Mouse (Mus musculus): ENCODE data around the gene Atp2a2. TPM values are rescaled to one million over a fixed set of nuclear protein-coding genes. Genes with fewer than 3 reads are reported as not detected.

Gene Atp2a2
- total and polyA plus RNA-seq, 3 experiments, result 39.8 to 74.4 (median 73.6) TPM

GRCm38 (mm10) chr5:122524244-122524643 is 22.2 kb upstream of the Atp2a2 start:
- ATAC-seq (ENCODE audit: extremely low read depth, insufficient number of reproducible peaks, low FRiP score, poor library complexity, severe bottlenecking) (no peak), DNase-seq (ENCODE audit: low spot score) (no peak)
- Histone ChIP-seq H3K36me3 (replicated peaks) (no peaks in the 10 kb centered on the region), H3K4me3 (ENCODE audit: low read depth, low read length) (no peak overlapping the region), H3K4me1 (ENCODE audit: insufficient read depth, low read depth, low read length) (no peaks in the 10 kb centered on the region), H3K27me3 (ENCODE audit: insufficient read depth, low read length) (peaks cover 61% of the 10 kb centered on the region), H3K9me3 (replicated peaks) (no peaks in the 10 kb centered on the region)
- TF ChIP-seq GATA2 (IDR thresholded peaks at IDR 0.05; ENCODE audit: borderline replicate concordance, low read depth, low read length) (no peak), CTCF (IDR thresholded peaks at IDR 0.05; ENCODE audit: low read depth, low read length) (no peak), TAL1 (conservative IDR thresholded peaks at IDR 0.05; ENCODE audit: low read depth, low read length) (no peak), POLR2AphosphoS5 (IDR thresholded peaks at IDR 0.05; ENCODE audit: insufficient replicate concordance, low read depth, low read length) (no peak), GATA1 (IDR thresholded peaks at IDR 0.05; ENCODE audit: borderline replicate concordance, low read length) (no peak)

DNA sequence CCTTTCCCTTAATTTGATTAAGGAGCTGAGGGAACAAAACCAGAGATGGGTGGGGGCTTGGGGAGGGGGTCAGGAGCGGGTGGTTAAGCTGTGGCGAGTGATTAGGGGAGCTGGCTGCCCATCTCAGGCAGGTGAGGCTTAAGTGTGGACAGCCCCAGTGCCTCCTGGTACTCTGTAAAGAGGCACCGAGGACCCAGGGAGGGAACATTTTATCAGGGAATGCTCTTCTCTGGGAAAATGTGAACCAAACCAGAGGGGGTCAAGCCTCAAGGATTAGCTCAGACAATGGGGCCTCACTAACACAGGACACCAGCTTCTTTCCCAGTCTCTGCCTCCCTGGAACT is 19.1 kb upstream of the Atp2a2 start:
- DNase-seq (ENCODE audit: low spot score), result no peak
- TF ChIP-seq GATA2 (IDR thresholded peaks at IDR 0.05; ENCODE audit: borderline replicate concordance, low read depth, low read length), result no peak
- no peak for TF ChIP-seq GATA1 (IDR thresholded peaks at IDR 0.05; ENCODE audit: borderline replicate concordance, low read length)
- H3K4me1 ChIP-seq (ENCODE audit: insufficient read depth, low read depth, low read length), result peaks cover 6% of the 10 kb centered on the region
- H3K4me3 ChIP-seq (ENCODE audit: low read depth, low read length), result no peak overlapping the region
- H3K9me3 ChIP-seq (replicated peaks), result no peaks in the 10 kb centered on the region
- no peak for ATAC-seq (ENCODE audit: extremely low read depth, insufficient number of reproducible peaks, low FRiP score, poor library complexity, severe bottlenecking)
- peaks cover 73% of the 10 kb centered on the region for H3K27me3 ChIP-seq (ENCODE audit: insufficient read depth, low read length)
- H3K36me3 ChIP-seq (replicated peaks), result no peaks in the 10 kb centered on the region

DNA sequence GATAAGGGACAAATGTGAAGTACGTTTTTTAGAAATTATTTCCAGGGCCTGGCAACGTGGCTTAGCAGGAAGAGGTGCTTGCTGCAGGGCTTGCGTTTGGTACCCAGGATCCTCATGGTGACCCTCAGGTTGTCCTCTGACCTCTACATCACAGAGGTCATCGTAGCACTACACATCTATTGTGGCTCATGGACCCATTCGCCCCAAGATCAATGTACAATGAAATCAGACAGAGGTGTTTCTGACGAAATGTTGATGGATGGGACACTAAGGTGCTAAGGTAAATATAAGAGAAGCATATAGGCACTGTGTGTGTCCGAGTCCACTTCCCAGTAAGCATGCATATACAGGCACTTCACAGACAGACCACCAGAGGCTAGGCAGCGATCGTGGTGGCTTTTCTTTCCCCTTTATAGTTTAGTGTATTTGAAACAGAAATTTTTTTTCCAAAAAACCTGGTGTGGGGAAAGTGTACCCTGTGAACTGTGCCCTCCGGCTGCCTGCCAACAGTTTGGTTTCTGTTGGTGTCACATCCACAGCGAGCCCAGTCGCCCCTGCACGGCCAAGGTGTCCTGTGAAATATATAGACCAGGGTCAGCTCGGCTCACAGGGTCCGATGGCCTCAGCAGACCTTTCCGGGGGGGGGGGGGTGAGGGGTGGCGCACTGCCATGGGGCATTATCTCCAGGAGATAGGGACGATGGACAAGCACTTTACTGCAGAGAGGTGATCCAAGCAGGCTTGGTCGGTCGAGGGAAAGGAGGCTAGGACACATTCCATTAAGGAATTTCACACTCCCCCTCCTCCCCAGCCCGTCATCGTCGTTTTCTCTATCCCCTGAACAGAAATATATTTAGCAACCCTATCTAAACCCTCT is 18.5 kb upstream of the Atp2a2 start:
- no peak for ATAC-seq (ENCODE audit: extremely low read depth, insufficient number of reproducible peaks, low FRiP score, poor library complexity, severe bottlenecking)
- TF ChIP-seq GATA1 (IDR thresholded peaks at IDR 0.05; ENCODE audit: borderline replicate concordance, low read length) (no peak), CTCF (IDR thresholded peaks at IDR 0.05; ENCODE audit: low read depth, low read length) (no peak), TAL1 (conservative IDR thresholded peaks at IDR 0.05; ENCODE audit: low read depth, low read length) (no peak)
- no peaks in the 10 kb centered on the region for H3K36me3 ChIP-seq (replicated peaks)
- H3K9me3 ChIP-seq (replicated peaks), result no peaks in the 10 kb centered on the region
- no peak overlapping the region for H3K4me3 ChIP-seq (ENCODE audit: low read depth, low read length)
- H3K27me3 ChIP-seq (ENCODE audit: insufficient read depth, low read length), result peaks cover 70% of the 10 kb centered on the region
- no peak for DNase-seq (ENCODE audit: low spot score)
- H3K4me1 ChIP-seq (ENCODE audit: insufficient read depth, low read depth, low read length), result peaks cover 8% of the 10 kb centered on the region

DNA sequence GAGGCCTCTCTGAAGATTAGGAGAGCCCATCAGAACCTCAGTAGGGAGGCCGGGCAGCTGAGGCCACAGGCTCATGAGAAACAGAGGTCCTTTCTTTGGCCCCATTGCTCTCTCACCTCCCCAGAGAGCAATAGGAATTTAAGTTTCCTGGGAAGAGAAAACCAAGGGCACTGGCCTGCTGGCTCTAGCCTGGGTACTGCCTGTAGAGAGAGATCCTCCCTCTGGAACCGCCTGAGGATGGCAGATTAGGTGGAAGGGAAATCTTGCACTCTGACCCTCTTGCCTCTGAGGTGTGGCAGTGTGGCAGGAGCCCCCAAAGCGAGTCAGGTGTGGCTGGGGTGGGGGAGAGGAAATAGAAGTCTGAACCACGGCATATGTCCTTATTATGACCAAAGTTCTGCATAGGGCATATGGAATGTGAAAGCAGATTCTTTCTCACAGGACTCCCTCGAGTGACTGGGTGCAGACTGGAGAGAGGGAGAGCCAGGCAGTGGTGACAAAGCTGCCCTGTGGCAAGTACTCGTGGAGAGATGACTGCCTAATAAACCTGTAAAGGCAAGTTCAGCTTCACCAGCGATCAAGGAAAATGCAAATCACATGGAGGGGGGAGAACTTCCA is 17.1 kb upstream of the Atp2a2 start:
- ATAC-seq (ENCODE audit: extremely low read depth, insufficient number of reproducible peaks, low FRiP score, poor library complexity, severe bottlenecking), result no peak
- peaks cover 60% of the 10 kb centered on the region for H3K27me3 ChIP-seq (ENCODE audit: insufficient read depth, low read length)

GRCm38 (mm10) chr5:122518247-122518646 is 16.2 kb upstream of the Atp2a2 start:
- DNase-seq (ENCODE audit: low spot score) (no peak), ATAC-seq (ENCODE audit: extremely low read depth, insufficient number of reproducible peaks, low FRiP score, poor library complexity, severe bottlenecking) (no peak)
- no peaks in the 10 kb centered on the region for H3K9me3 ChIP-seq (replicated peaks)
- no peaks in the 10 kb centered on the region for H3K36me3 ChIP-seq (replicated peaks)
- H3K4me3 ChIP-seq (ENCODE audit: low read depth, low read length), result no peak overlapping the region
- TF ChIP-seq CTCF (IDR thresholded peaks at IDR 0.05; ENCODE audit: low read depth, low read length) (no peak), GATA1 (IDR thresholded peaks at IDR 0.05; ENCODE audit: borderline replicate concordance, low read length) (no peak), GATA2 (IDR thresholded peaks at IDR 0.05; ENCODE audit: borderline replicate concordance, low read depth, low read length) (no peak), POLR2AphosphoS5 (IDR thresholded peaks at IDR 0.05; ENCODE audit: insufficient replicate concordance, low read depth, low read length) (no peak), TAL1 (conservative IDR thresholded peaks at IDR 0.05; ENCODE audit: low read depth, low read length) (no peak)
- peaks cover 52% of the 10 kb centered on the region for H3K27me3 ChIP-seq (ENCODE audit: insufficient read depth, low read length)
- H3K4me1 ChIP-seq (ENCODE audit: insufficient read depth, low read depth, low read length), result peaks cover 24% of the 10 kb centered on the region

More for the DNA sequence above, 17.1 kb upstream of the Atp2a2 start:
- Histone ChIP-seq H3K4me1 (ENCODE audit: insufficient read depth, low read depth, low read length) (peaks cover 17% of the 10 kb centered on the region), H3K36me3 (replicated peaks) (no peaks in the 10 kb centered on the region), H3K4me3 (ENCODE audit: low read depth, low read length) (no peak overlapping the region), H3K9me3 (replicated peaks) (no peaks in the 10 kb centered on the region)
- no peak for TF ChIP-seq GATA2 (IDR thresholded peaks at IDR 0.05; ENCODE audit: borderline replicate concordance, low read depth, low read length)
- TF ChIP-seq CTCF (IDR thresholded peaks at IDR 0.05; ENCODE audit: low read depth, low read length), result no peak
- no peak for TF ChIP-seq POLR2AphosphoS5 (IDR thresholded peaks at IDR 0.05; ENCODE audit: insufficient replicate concordance, low read depth, low read length)
- no peak for DNase-seq (ENCODE audit: low spot score)

- Histone ChIP-seq H3K36me3 (replicated peaks) (no peaks in the 10 kb centered on the region), H3K27me3 (ENCODE audit: insufficient read depth, low read length) (peaks cover 52% of the 10 kb centered on the region), H3K9me3 (replicated peaks) (no peaks in the 10 kb centered on the region), H3K4me1 (ENCODE audit: insufficient read depth, low read depth, low read length) (peaks cover 31% of the 10 kb centered on the region), H3K4me3 (ENCODE audit: low read depth, low read length) (no peak overlapping the region)
- no peak for TF ChIP-seq GATA1 (IDR thresholded peaks at IDR 0.05; ENCODE audit: borderline replicate concordance, low read length)
- no peak for TF ChIP-seq TAL1 (conservative IDR thresholded peaks at IDR 0.05; ENCODE audit: low read depth, low read length)
- no peak for TF ChIP-seq GATA2 (IDR thresholded peaks at IDR 0.05; ENCODE audit: borderline replicate concordance, low read depth, low read length)
- no peak for TF ChIP-seq CTCF (IDR thresholded peaks at IDR 0.05; ENCODE audit: low read depth, low read length)
- no peak for TF ChIP-seq POLR2AphosphoS5 (IDR thresholded peaks at IDR 0.05; ENCODE audit: insufficient replicate concordance, low read depth, low read length)
- ATAC-seq (ENCODE audit: extremely low read depth, insufficient number of reproducible peaks, low FRiP score, poor library complexity, severe bottlenecking) (no peak), DNase-seq (ENCODE audit: low spot score) (no peak)
Observed at GRCm38 (mm10) chr5:122516901-122517300, 14.9 kb upstream of the Atp2a2 start.
